Mouse (Mus musculus) cerebellum, postnatal 4 days (tissue): ENCODE data around the gene Washc3.

ENCODE experiments used
- DNase-seq, 2 experiments: peaks; one replicate each; pipeline ENCODE4 v3.0.0; 2022; ENCODE audit warnings: low spot score in 2 of 2, mixed read lengths in 1 of 2

Washc3 gene

DNA sequence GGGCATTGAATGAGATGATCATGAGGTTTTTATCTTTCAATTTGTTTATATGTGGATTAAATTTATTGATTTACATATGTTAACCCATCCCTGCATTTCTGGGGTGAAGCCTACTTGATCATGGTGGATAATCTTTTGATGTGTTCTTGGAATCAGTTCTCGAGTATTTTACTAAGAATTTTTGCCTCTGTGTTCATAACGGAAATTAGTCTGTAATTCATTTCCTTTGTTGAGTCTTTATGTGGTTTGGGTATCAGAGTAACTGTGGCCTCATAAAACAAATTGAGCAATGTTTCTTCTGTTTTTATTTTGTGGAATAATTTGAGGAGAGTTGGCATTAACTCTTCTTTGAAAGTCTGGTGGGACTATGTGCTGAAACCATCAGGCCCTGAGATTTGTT is 54.7 kb downstream of the Washc3 start:
- DNase-seq, result no peak

DNA sequence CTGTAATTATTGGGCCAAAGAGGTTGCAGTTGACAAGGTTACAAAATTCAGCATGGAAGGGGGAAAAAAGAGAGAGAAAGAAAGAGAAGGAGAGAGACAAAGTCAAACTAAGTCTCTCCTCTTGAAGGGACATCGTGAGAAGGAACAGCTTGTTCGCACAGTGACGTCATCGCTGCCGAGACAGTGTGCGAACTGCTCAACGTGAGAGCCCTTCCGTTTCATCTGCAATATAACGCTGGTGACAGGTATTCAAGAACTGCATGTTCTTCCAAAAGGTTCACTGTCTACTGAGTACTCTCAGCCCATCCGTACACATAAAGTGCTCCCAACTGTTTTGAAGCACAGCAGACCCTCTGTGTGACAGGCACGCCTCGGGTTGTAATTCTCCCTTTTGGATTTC is 59.4 kb downstream of the Washc3 start:
- DNase-seq, result no peak

DNA sequence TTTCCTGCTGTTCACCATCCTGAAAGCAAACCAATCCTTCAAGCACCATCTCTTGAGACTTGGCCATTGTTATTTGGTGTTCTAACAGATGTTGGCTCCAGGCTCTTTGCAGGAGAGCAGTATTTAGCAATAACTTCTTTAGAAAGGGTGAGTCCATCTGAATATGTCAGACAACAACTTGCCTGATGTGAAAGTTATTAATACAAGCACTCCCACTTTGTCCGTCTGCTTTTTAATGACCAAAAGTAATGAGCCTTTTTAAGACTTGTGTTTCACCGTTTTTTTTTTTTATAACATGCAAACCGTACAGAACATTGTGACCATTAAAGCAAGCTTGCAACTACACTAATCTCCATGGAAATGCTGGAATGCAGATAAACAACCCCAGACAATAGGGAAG is 60.3 kb downstream of the Washc3 start:
- no peak for DNase-seq

DNA sequence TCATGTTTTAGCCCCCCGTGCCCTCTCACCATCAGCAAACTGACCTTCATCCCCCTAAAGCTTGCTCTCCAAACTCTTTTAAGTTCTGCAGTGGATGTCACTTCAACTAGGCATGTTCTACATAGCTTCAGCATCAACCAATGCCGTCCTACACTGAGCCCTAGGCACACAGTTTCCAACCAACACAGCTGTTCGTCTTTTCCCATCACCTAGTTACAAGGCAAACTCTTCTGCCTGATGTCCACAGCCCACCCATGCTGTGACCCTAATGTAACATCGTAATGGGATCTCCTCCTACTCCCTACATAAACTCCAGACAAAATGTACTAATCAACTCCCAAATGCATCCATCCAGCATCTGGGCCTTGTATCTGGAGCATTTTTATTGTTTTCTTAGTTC is 62.5 kb downstream of the Washc3 start:
- no peak for DNase-seq

DNA sequence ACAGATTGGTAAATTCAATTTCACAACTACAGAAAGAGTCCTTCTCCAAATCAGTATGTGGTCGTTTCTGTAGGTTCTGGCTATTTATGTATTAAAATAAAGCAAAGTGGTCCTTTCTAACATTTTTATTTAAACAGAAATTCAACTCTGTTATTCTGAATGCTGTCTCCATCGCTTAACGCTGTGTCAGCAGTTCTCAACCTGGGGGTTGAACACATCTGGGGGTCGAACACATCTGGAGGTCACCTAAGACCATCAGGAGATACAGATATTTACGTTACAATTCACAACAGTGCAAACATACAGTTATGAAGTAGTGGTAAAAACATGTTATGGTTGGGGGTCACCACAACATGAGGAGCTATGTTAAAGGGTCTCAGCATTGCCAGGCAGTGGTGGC is 73.2 kb downstream of the Washc3 start:
- no peak for DNase-seq

DNA sequence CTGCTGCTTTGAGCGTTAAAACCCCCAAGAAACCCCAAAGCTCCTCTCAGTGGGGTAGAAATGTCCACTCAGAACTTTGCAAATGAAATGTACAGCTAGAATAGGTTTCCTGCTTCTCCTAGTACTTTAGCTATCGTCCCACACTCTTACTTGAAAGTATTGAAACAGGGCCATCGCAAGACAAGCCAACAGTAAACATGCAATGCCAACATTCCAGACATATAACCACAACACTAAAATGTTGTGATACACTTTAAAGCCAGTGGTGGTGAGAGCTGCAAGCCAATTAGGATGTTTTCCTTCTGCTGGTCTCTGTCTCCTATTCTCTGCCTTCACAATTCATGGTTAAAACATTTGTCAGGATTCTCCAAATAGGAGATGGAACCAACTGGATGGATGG is 80.8 kb downstream of the Washc3 start:
- no peak for DNase-seq

DNA sequence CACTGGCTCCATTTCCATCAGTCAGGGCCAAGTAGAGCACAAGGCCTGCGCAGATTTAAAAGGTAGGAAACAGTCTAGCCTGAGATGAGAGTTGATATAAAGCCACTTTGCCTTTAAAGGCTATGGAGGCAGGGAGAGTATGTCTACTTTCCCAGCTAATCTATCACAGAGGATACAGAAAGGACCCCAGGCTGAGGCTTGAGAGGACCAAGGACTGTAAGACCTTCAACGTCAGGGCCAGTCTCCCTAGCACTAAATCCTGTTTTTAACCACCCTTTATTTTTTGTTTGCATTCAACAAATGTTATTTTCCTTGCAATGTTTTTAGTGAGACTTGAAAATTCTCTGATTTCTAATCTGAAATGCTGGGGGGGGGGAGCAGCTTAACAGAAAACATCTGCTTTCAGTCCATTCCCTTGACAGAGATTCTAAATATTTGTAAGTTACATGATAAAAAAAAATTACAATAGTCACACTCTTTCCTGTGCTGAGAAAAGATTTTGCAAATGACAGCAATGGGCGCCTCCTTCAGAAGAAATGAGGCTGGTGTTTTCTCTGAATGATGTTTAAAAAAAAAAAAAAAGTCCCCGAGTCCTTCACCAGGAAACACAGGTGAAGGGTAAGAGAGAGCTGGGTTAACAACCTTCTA is 83.6 kb downstream of the Washc3 start:
- DNase-seq, result no peak

DNA sequence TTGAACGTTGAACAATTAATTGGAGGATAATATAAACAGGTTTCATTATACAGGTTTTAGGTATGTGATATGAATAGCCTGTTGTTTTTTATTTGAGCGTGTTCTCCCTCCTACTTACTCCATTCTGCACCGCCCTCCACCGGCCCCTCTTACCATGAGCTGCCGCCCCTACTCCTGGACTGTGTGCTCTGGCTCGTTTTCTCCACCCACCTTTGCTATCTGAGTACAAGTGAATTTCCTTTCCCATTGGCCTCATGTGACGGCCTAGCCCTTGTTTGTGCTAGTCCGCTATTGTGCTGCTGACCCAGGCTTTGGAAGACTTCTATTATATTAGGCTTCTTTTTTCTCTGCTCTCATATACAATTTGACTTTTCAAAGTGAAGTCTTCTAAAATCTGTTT is 86.4 kb downstream of the Washc3 start:
- no peak for DNase-seq

DNA sequence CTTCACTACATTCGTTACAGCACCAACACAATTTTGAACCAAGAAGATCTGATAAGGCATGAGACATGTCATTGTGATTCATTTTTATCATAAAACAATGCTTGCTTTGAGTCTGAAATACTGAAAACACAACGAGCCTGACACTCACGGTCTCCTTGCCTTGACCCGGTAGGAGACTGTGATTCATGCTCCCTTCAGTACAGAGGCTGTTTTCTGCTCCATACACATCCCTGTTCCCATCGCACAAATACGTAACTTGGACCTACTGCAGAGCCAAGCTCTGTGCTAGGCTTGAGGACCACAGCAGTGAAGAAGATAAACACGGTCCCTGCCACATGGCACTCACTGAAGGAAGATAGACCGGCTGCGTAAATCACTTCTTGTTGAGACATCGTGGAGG is 87.2 kb downstream of the Washc3 start:
- no peak for DNase-seq

DNA sequence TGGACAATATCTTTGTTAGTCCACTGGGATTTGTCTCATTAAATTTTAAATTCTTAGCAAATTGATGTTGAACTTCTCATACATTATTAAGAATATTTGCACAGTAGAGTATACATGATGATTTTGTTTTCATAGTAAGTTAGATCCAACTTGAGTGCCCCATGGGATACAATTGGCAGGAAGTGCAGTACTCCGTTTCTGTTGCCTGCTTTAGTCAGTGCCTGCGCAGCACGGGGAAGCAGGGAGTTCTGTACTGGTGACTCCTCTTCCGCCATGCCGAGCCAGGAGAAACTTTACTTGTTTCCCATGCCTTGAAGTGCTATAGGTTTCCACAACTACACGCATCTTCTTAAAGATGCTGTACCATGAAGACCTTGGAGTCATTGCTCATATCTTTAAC is 94.2 kb downstream of the Washc3 start:
- no peak for DNase-seq
